Mouse (Mus musculus) brain, embryonic 14.5 days (tissue): ENCODE measurements around the gene Srebf1. TPM values are rescaled to one million over a fixed set of nuclear protein-coding genes. Genes with fewer than 3 reads are reported as not detected.
A peak's percentile ranks its signal among the peaks of the same experiment; 100 is the strongest.

Experiments used
- DNase-seq: peaks from one replicate; pipeline ENCODE4 v3.0.0-alpha.2; 2011; ENCODE audit warnings: low read depth
- CTCF ChIP-seq: fragments of 200-500 bp; IDR thresholded peaks from 2 replicates; pipeline ENCODE4 v1.5.1; 2012; ENCODE audit warnings: inconsistent platforms, mild to moderate bottlenecking, moderate library complexity, borderline replicate concordance; ENCODE audit not compliant: insufficient read depth, insufficient read length; ENCODE audit errors: extremely low read depth
- POLR2A ChIP-seq: fragments of 200-500 bp; IDR thresholded peaks from 2 replicates; pipeline ENCODE4 v1.6.1; 2012; ENCODE audit warnings: mild to moderate bottlenecking, inconsistent platforms, borderline replicate concordance; ENCODE audit not compliant: poor library complexity, insufficient read depth, insufficient read length, severe bottlenecking; ENCODE audit errors: extremely low read depth
- polyA plus RNA-seq: library from polyadenylated mRNA; depleted of rRNA; stranded (reverse); fragments of >200 nt; gene quantifications from 2 replicates; pipeline ENCODE4 v1.2.3, GENCODE M21; 2012

The Srebf1 gene
- polyA plus RNA-seq, 1 experiment: 71.9 TPM

DNA sequence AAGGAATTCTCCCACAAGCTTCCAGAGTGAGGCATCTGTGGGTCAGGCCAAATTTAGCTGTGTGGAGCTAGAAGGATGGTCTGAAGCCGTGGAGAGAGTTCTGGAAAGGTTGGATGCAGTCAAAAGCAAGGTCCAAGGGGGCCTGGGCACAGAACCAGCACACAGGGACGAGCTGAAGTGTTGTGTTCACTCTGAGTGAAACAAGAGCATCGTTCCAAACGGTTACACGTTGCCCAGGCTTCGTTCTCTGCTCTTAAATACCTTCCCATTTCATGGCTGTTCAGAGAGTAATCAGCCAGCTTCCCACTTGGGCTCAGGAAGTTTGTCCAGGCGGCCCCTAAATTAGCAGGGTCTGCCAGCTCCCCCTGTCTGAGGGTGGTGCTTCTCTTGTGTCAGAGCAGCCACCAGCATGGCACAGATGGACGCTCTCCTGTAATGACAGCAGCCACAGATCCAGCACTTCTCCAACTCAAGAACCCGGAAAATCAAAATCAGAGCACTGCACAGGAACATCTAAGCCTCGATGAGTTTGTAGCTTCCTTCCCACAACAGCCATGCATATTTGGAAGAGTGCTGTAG lies 48.7 kb downstream of the Srebf1 start:
- DNase-seq: peak; percentile 44
- TF ChIP-seq POLR2A (no peak), CTCF (no peak)

DNA sequence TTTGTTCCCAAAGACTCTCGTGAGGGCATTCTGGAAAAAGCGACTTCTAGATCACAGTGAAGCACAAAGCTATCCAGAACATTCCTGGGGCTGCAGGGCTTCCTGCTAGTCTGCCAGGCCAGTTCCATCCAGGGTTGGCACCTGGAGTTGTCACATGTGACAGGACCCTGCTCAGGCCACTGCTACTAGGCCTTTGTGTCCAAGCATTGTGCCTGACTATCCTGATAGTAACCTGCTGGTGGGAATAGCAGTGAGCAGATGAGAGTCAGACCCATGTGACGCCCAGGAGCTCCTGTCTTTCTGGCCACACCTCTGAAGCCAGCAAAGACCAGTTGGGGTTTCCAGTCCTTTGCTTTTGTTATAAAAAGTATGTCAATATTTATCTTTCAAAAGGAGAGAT lies 50.3 kb downstream of the Srebf1 start:
- no peak for TF ChIP-seq POLR2A
- TF ChIP-seq CTCF: no peak
- no peak for DNase-seq

DNA sequence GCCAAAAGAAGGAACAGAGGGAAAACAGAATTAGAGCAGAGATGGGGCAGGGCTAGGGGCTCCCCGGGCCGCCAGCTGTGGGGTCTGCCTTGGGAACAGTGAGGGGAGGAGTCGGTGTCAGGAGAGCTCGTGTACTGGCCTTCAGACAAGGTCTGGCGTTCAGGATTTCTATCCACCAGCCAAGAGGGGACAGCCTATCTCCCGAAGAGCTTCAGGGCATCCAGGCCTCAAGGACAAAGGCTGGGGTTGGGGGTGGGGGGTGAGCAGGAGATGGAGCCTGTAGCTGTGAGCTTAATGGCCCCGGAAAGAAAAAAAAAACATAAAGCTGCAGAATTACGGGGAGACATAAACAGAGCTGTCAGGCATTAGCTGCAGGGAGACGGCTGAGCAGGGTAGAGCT lies 53.6 kb downstream of the Srebf1 start:
- TF ChIP-seq CTCF (no peak), POLR2A (no peak)
- DNase-seq: peak; percentile 45

DNA sequence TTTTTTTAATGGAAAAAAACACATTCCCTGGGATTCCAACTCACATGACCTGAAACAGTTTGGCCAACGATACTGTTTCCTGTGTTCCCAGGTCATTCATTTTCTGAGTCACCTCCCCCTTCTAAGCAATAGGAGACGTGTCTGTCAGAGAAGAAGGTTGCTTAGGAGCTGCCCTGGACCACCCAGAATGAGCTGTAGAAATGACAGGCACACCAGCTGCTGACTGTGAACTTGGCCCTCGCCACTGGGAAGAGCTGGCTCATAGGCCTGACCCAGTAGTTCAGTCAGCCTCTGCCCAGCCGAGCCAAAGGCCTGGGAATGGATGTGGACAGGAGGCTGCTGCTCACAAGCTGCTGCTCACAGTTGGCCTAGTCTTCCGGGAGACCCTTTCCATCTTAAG lies 57.3 kb downstream of the Srebf1 start:
- DNase-seq: peak; percentile 62

DNA sequence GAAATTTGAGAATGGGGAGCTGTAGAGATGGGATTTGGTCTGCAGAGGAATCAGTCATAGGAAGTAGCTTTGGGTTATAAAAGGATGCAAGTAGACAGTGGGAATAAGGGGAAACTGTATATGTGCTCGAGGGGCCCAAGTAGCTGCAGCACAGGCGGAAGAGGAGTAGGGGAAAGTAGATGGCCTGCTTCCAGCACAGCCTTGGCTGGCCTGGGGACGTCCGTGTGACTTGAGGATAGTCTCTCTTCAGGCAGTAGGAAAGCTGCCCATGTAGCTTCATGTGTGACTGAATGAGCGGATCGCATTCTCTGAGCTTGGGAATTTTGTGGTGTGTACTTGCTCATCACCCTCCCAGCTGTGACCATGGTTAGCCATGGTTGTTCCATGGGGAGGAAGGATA lies 57.9 kb downstream of the Srebf1 start:
- TF ChIP-seq CTCF (no peak), POLR2A (no peak)

More for the DNA sequence above, 57.3 kb downstream of the Srebf1 start:
- no peak for TF ChIP-seq POLR2A
- no peak for TF ChIP-seq CTCF

DNA sequence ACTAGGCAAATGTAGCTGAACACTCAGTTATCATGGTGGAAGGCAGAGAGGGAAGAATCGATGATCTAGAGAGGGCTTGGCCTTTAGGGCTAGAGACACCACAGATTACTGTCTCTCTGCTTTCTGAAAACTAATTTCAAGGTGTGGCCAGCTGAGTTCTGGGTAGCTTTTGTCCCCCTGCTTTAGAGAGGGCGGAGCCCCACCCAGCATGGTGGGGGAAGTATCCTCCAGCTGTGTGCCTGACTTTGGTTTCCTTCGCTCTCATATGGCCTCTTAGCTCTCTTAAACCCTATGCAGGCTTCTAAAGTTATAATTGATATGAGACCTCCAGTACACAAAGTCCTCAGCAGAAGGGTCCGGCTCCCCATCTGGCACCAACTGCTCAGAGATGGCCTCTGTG lies 59.0 kb downstream of the Srebf1 start:
- no peak for DNase-seq
- no peak for TF ChIP-seq CTCF
- TF ChIP-seq POLR2A: no peak

More for the DNA sequence above, 57.9 kb downstream of the Srebf1 start:
- DNase-seq: no peak

DNA sequence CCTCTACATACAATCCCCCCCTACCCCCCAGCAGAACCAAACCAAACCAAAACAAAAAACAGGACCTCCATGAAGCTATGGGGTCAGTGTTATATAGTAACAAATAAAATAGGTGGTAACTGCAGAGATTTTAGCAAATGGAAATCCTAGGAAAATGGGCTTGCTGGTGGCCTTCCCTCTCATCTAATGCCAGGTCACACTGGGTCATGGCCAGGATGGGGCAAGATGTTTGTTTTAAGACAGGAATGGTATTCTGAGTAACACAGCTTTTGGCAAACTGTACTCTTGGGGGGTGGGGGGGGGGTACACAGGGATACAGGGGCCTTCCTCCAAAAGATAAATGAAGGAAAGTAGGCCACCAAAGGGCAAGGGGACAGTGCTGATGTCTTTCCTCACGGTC lies 59.8 kb downstream of the Srebf1 start:
- TF ChIP-seq CTCF: no peak
- TF ChIP-seq POLR2A: no peak
- DNase-seq: no peak

DNA sequence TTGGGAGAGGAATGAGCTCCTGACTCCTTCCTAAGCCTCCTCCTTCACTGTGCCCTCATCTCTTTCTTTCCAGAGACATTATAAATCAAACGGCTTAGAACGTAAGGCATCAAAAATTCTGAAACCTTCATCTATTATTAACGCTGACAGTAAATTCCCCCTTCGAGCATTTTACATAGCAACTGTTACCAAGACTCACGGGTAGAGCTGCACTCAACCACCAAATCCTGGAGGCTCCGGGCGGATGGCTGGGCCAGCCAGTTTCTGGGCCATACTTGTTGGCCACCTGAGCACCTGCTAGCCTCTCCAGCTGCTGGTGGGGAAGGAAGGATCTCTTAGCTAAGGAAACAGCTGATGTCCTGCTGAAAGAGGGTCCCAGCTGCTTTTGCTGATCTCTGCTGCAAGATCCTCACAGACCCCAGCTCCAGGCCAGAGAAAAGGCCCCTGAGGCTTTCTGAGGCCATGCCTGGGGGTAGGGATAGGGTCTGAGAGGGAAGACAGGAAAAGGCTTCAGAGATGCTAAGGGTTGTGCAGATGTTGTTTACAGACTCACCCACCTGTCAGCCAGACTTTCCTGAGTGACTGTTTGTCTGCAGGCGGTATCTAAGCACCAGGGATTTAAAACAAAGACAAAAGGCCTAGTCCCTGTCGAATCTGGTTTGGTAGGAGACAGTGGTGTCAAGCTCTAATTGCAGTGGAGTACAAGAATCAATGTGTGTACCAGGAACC lies 61.1 kb downstream of the Srebf1 start:
- no peak for TF ChIP-seq CTCF
- no peak for TF ChIP-seq POLR2A

DNA sequence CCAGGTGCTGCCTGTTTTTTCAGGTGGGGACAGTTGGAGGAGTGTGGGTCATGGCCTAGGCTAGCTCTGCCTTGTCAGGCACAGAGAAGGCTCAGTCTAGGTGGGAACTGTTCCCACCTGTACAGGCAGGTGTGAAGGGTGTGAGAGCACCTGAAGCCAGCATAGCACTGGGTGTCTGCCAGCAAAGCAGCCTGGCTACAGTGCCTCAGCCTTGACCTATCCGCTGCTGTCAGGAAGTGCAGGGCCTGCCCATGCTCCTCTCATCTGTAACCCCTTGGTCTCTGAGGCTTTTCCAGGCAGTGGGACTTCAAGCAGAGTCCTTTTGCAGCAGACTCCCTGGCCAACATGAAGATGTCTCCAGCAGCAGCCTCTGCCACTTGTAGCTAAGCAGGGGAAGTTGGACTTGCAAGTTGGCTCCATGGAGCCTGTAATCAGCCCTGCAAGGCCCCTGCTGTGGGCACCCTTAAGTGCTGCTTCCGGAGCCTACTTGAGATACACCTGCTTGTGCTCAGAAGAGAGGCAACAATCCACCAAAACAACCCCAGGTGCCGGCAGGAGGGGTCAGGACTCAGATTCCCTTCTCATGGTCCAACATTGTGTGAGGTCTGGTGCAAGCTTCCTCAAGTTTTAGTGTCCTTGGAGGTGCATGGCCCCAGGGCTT lies 61.8 kb downstream of the Srebf1 start:
- TF ChIP-seq POLR2A (no peak), CTCF (no peak)
- DNase-seq: no peak

More for the DNA sequence above, 61.1 kb downstream of the Srebf1 start:
- DNase-seq: peak; percentile 55

DNA sequence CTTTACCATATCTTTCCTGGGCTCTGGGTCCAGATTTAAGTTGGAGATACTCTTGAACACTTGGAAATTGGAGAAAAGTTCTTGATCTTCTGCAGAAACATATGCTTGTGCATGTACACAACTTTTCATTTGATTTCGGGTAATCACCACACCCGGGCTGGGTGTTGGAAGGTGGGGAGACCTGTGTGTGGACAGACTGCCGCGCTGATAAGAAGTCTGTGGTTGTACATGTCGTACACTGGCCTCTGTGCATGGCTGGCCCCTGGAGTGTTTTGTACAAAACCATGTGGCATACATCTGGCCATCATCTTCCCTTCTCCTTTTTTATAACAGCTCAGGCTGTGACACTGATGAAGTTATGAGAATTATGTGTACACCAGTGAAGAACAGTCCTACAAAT lies 62.4 kb downstream of the Srebf1 start:
- no peak for TF ChIP-seq POLR2A
- TF ChIP-seq CTCF: no peak
- DNase-seq: no peak

DNA sequence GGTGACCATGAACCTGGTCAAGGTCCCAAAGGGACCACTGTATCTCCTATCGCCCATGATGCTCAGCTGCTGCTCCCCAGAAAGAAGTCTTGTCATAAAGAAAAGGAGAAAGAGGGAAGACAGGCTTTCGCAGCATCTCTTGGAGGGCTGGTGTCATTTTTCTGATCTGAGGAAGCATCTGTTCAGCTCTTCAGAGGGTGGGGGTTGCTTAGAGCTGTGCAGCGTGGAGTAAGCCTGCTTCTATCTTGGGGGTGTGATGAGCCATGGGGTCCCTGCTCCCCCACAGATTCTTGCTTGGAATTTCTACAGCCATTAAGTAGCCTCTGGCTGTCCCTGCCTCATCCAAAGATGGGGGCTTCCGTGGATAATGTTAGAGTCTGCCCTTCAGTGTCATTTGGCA lies 64.1 kb downstream of the Srebf1 start:
- TF ChIP-seq CTCF (no peak), POLR2A (no peak)
- peak; percentile 24 for DNase-seq
